Mouse (Mus musculus): ENCODE results near the gene Pum1.

Pum1 gene

DNA sequence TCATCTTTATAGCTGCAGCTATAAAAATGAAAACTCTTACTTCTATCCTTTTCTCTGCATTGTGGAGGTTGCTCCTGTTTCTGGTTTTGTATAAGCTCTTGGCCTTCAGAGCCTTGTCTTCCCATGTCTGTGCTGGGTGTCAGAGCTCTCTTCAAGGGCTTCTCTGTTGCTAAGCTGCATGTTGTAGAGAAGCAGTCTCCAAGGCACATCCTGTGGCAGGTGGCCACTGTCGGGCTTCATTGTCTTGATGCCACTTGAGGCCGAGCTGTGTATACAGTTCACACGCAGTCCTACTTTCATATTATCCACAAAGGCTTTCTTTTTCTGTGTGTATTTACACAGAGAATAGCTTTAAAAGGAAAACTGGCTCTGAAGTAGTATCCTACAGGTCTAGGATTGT is 63.0 kb downstream of the Pum1 start:
- no peak for DNase-seq (ENCODE audit: low read depth, low spot score)

DNA sequence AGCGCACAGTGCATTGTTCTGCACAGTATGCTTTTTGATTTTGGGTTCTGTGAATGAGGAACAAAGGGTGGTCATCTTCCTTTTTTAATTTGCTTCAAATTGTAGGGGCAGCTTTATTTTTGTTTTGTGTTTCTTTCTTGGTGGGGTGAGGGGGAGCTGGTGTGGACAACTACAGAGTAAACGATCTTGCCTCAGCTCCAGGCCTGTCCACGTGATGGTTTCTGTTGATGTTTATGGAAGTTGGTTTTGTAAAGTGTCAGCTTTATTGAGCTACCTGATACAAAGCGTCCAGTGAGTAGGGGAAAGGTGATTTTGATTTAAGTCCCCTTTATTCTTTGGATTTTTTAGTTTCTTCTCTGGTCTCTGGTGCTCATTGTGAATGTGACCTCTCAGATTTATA is 72.8 kb downstream of the Pum1 start:
- no peak for DNase-seq (ENCODE audit: low read depth, low spot score)

DNA sequence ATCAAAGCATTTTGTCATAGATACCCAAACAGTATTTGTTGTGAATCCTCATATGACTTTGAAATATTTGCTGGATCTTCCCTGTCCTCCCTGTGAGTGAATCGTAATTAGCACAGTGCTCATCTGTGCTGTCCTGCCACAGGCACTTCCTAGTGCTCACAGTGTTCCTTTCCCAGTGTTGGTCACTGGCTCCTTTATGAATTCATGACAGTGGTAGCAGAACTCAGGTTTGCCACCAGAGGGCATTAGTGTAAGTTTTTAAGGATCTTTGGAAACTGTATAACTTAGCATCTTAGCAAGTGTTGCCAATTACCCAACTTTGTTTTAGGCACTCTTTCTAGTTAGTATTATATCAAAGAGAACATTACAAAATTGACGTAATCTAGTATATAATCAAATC is 75.4 kb downstream of the Pum1 start:
- DNase-seq (ENCODE audit: low read depth, low spot score): no peak

DNA sequence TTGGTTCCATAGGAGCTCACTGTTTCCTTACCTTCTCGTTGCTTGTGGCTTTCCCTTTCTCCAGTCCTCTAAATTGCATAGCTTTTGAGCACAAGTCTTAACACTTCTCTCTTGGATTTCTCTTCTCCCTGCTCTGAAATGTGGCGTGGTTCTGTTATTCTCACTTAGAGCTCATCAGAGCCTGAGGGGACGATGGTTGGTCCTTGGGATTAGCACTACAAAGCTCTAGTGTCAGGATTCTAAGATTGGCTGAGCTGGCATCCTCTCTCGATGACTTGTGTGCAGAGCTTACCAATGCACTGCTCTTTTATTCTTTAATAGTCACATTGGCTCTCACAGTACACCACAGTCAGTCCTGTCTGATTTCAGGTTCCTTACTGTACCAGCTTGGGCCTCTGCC is 80.9 kb downstream of the Pum1 start:
- no peak for DNase-seq (ENCODE audit: low read depth, low spot score)

DNA sequence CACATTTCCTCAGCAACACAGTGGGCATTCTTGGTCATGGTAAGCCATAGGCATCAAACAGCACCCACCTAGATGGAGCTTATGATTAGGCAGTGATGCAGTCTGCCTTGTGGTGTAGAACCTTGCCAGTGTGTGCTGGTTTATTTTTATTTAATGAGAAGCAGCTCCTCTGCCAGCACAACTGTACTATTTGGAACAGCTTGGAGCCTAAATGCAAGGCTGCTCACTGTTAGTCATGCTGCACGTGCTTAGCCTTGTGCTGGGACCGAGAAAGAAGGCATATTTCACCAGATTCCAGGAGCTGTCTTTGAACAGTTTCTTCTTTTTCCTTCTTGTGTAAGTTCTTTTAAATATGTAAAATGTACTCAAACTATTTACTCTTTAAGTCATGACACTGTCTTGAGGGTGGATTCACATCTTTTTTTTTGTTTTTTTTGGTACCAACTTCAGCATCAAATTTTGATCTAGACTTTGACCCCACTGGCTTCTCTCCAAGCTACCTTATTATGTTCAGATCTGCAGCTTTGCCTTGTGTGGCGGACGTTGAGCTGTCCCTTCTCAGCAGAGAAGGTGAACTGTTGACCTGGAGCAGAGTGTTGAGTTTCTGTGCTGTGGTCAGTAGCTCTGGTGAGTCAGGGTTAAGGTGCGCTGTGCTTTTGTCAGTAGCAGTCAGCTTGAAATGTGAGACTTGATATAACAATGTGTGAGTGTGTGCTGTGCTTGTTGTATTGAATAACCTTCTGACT is 82.6 kb downstream of the Pum1 start:
- DNase-seq (ENCODE audit: low read depth, low spot score): peak; percentile 30

DNA sequence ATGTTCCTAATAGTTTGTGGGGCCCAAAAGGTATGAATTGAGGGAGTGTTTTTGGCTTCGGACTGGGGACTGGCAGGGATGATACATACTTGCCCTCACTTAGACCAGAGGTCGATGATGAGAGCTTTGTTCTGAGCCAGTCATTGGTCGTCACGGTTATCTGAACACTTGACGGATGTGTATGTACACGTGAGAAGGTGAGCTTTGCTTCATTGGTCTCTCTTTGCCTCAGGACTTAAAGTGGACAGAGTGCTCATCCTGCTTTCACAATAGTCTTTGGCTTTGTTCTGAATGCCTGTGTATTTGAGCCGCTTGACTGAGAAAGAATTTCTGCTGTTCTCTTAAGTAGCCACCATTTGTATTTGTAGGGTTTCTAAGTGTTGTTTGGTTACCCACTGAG is 86.4 kb downstream of the Pum1 start:
- DNase-seq (ENCODE audit: low read depth, low spot score): no peak

DNA sequence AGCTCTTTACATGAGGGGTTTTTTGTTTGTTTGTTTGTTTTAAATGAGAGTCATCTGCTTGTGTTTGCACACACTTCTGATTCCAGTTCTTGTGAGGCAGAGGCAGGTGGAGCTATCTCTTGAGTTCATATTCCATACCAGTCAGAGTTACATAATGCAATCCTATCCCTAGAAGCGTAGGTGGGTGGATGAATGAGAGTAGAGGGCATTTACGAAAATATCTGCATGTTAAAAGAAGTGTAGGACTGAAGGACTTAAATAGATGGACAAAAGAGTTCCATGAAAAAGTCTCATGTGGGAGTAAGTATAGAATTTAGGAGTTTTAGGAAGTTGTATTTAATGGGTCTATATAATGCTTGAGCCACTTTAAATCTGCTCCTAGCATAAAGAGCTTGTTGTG is 88.8 kb downstream of the Pum1 start:
- DNase-seq (ENCODE audit: low read depth, low spot score): no peak

DNA sequence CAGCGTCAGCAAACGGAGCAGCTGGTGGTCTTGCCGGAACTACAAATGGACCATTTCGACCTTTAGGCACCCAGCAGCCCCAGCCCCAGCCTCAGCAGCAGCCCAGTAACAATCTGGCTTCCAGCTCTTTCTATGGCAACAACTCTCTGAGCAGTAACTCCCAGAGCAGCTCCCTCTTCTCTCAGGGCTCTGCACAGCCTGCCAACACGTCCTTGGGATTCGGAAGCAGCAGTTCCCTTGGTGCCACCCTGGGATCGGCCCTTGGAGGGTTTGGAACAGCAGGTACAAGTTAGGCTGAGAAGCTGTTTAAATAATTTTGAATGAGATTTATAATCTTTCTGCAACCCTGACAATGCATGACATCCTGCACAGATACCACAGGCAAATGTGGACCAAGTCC is 89.5 kb downstream of the Pum1 start:
- DNase-seq (ENCODE audit: low read depth, low spot score): no peak

DNA sequence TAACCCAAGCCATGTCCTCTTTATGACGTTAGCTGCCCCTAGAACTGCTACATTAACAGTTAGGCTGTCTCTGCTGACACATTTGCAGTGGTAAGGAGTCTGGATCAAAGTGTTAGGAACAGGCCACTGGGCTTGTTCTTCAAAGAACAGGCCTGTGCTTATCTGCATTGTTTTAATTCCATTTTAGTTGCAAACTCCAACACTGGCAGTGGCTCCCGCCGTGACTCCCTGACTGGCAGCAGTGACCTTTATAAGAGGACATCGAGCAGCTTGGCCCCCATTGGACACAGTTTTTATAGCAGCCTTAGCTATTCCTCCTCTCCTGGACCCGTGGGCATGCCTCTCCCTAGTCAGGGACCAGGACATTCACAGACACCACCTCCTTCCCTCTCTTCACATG is 90.6 kb downstream of the Pum1 start:
- no peak for DNase-seq (ENCODE audit: low read depth, low spot score)

DNA sequence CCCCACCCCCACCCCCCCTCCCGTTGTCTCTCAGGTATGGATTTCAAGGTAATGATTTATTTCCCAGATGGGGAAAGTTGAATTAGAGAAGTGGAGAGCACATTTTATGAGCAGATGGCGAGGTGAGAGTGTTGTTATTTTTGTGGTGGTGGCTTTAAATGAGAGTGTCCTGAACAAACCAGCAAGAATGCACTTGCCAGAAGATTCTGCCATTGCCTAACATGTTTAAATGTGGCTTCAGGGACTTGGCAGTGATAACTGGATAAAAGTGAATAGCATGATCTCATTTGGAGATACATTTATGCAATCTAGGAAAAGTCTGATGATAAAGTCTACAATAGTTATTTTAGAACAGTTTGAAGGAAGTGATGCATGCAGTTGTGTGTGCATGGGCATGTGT is 91.7 kb downstream of the Pum1 start:
- DNase-seq (ENCODE audit: low read depth, low spot score): no peak

DNA sequence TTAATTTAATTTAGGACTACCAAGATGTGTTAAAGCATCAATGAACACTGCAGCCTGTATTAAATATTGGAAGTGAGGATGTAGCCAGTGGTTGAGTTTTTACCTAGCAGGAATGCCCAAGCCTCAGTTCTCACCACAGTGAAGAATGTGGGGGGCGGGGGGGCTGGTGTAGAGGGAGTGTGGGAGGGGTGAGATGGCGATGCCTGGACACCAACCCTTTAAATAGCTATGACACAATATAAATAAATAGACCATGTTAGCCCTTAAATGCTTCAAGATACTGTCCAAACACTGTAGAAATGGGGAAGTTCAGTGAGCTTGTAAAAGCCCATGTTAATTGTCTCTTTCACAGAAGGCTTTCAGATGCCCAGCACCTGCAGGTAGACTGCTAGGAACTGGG is 96.8 kb downstream of the Pum1 start:
- no peak for DNase-seq (ENCODE audit: low read depth, low spot score)

DNA sequence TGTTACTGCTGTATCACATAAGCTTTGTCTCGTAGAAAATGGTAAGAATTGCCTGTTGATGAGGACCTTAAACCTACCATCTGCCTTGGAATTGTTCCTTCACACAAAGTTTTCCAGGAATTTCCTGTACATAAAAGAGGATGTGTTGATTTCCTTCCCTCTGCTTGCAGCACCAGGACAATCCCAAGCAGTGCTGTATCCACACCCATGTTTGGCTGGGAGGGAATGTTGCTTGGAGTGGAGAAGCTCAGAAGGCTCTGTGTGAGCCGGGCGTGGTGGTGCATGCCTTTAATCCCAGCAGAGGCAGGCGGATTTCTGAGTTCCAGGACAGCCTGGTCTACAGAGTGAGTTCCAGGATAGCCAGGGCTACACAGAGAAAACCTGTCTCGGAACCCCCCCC is 98.7 kb downstream of the Pum1 start:
- DNase-seq (ENCODE audit: low read depth, low spot score): no peak

DNA sequence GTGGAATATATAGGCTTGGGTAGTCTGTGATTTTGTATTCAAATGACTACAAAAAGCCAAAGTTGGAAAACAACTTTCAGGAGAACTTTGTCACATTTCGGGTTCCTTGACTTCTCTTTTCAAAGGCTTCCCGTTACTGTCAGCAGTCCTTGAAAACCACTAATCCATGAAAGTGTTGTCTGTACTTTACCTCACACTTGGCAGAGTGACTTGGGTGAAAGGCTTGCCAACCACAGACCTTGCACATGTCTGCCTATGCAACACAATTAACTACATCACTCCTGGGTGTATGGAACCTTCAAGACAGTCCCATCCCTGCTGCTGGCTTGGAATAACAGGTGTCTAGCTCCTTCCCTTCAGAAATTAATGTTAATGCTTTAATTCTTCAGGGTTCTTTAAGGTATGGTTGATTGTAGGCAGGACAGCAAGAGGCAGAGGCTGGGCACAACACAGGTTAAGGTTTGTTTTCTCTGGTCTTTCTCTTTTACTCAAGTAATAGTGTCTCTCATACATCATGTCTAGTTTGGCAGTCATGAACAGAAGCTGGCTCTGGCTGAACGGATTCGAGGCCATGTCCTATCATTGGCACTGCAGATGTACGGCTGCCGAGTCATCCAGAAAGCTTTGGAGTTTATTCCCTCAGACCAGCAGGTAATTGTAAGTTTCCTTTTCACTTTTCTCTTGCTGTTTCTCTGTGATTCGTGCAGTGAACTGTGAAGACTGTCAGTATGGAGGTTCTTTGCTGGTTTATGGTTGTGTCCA is 102.5 kb downstream of the Pum1 start:
- DNase-seq (ENCODE audit: low read depth, low spot score): no peak

DNA sequence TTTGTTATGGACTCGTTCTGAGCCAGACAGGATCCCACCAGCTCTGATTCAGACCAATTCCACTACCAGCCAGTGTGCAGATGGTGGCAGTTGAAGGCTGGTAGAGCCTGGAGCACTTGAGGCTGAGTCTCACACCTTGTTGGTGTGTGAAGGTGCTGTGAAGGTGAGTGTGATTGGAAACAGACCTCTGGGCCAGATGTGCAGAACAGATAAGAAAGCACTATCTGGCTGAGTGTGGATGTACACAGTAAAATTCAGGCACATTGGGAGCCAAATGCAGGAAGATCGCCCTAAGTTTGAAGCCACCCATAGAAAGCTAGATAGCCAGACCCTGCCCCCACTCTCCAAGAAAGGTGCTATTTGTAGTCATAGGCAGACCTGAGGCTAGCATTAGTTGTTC is 103.3 kb downstream of the Pum1 start:
- no peak for DNase-seq (ENCODE audit: low read depth, low spot score)

DNA sequence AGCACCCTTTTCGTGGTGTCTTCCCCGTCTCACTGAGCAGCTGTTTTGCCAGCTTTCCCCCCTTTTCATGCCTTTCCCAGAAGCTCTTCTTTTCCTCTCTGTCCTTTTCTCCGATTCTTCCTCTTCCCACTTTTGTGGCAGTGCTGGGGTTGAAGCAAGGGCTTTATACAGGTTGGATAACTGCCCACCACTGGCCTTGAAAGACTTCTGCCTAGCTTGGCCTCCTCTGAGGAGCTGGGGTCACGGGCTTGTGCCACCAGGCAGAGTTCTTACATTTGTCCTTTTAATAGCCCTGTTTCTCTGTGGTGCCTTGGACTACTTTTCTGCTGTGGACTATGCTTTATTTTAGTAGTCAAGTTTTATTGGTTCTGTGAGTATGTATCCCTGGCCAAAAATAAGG is 103.8 kb downstream of the Pum1 start:
- DNase-seq (ENCODE audit: low read depth, low spot score): no peak

DNA sequence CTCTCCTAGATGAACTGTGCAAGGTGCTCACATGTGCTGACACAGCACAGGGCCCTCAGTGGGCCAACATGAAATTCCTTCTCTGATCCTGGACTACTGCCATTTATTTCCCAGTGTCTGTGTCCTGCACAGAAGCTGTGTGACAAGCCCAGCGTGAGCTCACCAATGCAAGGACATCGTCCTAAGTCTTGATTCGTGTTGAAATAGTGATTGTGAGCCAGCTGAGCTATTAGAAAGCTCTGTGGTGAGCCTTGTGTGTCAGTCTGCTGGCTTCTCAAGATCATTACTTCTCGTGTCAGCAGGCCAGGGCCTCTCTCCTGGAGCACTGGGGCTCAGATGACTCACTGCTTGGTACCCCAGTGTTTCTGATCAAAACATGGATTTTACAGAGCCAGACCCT is 110.8 kb downstream of the Pum1 start:
- DNase-seq (ENCODE audit: low read depth, low spot score): no peak

DNA sequence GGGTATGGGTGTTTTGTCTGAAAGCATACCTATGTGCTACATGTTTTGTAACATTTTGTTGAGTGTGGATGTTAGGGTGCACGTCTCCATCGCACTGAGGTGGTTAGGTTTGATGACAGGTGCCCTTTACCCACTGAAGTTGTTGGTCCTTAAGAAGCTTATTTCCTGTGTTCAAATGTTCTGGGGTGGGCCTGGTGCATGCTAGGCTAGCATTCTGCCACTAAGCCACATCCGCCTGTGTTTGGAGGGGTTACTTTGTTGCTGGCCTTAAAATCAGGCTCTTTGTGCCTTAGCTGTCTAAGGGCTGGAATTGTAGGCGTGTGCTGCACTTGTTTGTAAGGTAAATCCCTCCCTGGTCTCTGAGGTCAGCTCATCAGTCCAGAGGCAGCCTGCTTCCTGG is 111.7 kb downstream of the Pum1 start:
- no peak for DNase-seq (ENCODE audit: low read depth, low spot score)

DNA sequence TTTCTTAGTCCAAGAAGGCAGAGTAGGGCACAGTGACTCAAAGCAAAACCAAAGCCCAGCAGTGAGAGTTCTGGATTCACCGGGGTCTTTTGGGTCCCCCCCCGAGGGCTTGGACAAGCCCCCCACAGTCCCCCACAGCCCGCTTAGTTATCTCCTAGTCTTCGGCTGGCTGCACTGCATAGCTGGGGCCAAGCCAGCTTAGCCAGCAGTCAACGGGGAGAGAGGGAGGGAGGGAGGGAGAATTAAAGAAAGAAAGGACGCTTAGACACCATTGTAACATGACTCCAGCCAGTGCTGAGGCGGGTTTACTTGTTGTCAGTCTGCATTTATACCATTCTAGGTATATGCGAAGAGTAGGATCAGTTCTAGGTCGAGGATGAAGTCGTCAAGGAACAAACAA is 114.5 kb downstream of the Pum1 start:
- no peak for DNase-seq (ENCODE audit: low read depth, low spot score)

DNA sequence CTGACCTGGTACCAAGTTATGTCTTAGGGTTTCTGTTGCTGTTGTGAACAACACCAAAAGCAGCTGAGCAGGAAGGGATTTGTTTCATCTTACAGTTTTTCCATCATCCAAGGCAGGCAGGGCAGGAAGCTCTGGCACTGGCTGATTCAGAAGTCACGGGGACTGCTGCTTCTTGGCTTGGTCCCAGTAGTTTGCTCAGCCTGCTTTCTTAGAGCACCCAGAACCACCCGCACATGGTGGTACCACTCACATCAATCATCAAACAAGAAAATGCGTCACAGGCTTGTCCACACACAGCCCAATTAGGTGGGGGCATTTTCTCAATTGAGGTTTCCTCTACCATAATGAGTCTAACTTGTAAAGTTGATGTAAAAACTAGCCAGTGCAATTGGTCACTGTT is 115.9 kb downstream of the Pum1 start:
- no peak for DNase-seq (ENCODE audit: low read depth, low spot score)

DNA sequence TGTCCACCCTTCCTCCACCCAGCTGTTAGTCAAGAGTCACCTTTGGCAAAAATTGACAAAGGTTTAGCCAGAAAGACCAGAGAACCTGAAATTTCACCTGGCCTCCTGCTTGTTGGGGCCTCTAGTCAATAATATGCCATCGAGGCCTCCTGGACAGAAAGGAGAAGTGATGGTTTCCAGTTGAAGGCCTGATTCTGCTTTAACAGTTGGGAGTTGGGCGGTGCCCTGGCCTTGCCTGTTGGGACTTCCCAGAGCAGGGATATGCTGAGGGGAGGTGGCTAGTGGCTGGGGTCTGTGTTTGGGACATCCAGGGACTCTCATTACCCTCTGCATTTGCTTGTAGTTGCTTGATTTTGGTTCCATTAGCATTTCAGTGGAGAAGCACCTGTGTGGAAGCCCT is 119.4 kb downstream of the Pum1 start:
- DNase-seq (ENCODE audit: low read depth, low spot score): no peak

DNA sequence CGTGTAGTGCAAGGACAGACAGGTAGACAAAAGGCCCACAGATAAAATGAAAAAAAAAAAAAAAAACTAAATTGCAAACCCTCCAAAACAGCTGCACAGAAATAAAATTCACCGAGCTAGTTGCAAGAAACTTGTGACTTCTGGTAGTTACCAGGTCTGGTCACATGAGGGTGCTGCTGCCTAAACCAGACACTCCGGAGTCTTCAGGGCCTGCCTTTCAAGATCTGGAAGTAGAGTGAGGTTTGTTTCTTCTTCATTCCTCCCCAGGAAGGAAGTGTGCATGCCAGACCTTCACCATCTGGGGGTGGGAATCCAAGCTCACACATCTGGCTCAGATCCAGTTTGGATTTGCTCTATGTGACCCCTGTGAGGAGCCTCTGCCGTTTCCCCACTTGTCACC is 121.6 kb downstream of the Pum1 start:
- DNase-seq (ENCODE audit: low read depth, low spot score): no peak

DNA sequence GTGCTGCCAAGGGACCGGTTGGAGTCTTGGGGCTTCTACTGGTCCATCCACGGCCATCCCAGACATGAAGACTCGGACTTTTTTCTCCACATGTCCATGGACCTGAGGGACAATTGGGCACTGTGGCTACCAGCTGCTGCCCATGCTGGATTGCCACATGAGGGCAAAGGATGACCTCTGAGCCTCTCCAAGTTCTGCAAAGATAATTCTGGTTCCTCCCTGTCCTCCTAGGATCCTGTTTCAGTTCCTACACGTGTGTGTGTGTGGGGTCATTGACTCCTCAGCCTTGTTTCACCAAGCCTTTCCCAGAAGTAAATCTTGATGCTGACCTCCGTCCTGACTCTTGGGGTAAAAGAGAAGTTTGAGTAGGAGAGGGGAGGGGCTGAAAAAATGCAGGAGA is 124.4 kb downstream of the Pum1 start:
- DNase-seq (ENCODE audit: low read depth, low spot score): no peak

DNA sequence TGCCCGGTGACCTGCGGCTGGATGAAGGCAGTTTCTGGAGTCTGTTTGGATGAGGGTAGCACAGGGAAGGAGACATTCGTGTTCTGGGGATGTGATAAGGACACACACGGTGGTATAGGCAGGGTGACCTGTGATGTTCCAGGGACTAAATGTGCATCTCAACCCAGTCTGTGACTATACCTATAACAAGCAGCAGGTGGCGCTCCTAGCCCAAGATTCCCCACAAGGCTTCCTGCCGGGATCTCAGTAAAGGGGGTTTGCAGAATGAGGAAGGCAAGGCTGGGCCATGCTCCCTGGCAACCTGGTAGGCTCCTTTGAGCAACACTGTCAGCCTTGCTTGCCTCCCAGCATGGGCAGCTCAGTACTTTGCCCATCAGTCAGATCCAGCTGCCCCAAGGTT is 127.1 kb downstream of the Pum1 start:
- no peak for DNase-seq (ENCODE audit: low read depth, low spot score)

Measured in brain, embryonic 18.5 days (tissue).